Mouse (Mus musculus) hindbrain, embryonic 10.5 days (tissue): Measurements from ENCODE around the gene Kcnip4. TPM values are rescaled to one million over a fixed set of nuclear protein-coding genes. Genes with fewer than 3 reads are reported as not detected.

Experiments used
- DNase-seq: peaks from one replicate; pipeline ENCODE4 v3.0.0-alpha.2; 2017; ENCODE audit warnings: low spot score
- H3K27ac ChIP-seq: fragments of 300-500 bp; sonication (generic); 2 replicates; pipeline ENCODE4 v1.5.1; 2016; ENCODE audit warnings: mild to moderate bottlenecking, moderate library complexity
- H3K27me3 ChIP-seq: fragments of 300-500 bp; sonication (generic); 2 replicates; pipeline ENCODE4 v1.6.1; 2016; ENCODE audit warnings: mild to moderate bottlenecking; ENCODE audit not compliant: poor library complexity, insufficient read depth, severe bottlenecking
- H3K36me3 ChIP-seq: fragments of 300-500 bp; sonication (generic); 2 replicates; pipeline ENCODE4 v1.6.1; 2016; ENCODE audit warnings: mild to moderate bottlenecking, moderate library complexity
- H3K4me1 ChIP-seq: fragments of 300-500 bp; sonication (generic); replicated peaks from 2 replicates; pipeline ENCODE4 v1.6.1; 2016; ENCODE audit warnings: mild to moderate bottlenecking
- H3K4me3 ChIP-seq: fragments of 300-500 bp; sonication (generic); 2 replicates; pipeline ENCODE4 v1.5.1; 2016; ENCODE audit warnings: mild to moderate bottlenecking, moderate library complexity
- H3K9me3 ChIP-seq: fragments of 300-500 bp; sonication (generic); 2 replicates; pipeline ENCODE4 v1.6.1; 2016; ENCODE audit warnings: mild to moderate bottlenecking, moderate library complexity
- WGBS: fragments of 180-500 bp; shearing (Covaris S2); methylation state at CpG from one replicate; pipeline ENCODE4 v1.1.7; 2016; 5-methylcytosine and 5-hydroxymethylcytosine counted together
- polyA plus RNA-seq: library from polyadenylated mRNA; unstranded; fragments of >200 nt; fragmentation: Nextera tagmentation; extraction: Ambion mirVana; gene quantifications from 2 replicates; pipeline ENCODE4 v1.2.1, GENCODE M21; 2016

Kcnip4 gene
- polyA plus RNA-seq, 1 experiment from 2014 or later = 1.7 TPM

- no peak for DNase-seq
Measured at GRCm38 (mm10) chr5:48345095-48345982, 1179.4 kb downstream of the Kcnip4 start.

GRCm38 (mm10) chr5:48340808-48341433 is 1183.8 kb downstream of the Kcnip4 start:
- no peak for DNase-seq
- 59% methylated on average over 7 of the region's 7 CpGs for WGBS
- H3K36me3 ChIP-seq = no peaks in the 10 kb centered on the region
- H3K9me3 ChIP-seq = no peaks in the 10 kb centered on the region
- peaks cover 50% of the 10 kb centered on the region for H3K27me3 ChIP-seq
- no peaks in the 10 kb centered on the region for H3K4me1 ChIP-seq
- no peak overlapping the region for H3K27ac ChIP-seq
- no peak overlapping the region for H3K4me3 ChIP-seq

More at GRCm38 (mm10) chr5:48345095-48345982, 1179.4 kb downstream of the Kcnip4 start:
- peaks cover 13% of the 10 kb centered on the region for H3K27me3 ChIP-seq
- H3K27ac ChIP-seq = no peak overlapping the region
- no peaks in the 10 kb centered on the region for H3K36me3 ChIP-seq
- H3K4me3 ChIP-seq = no peak overlapping the region
- H3K4me1 ChIP-seq = no peaks in the 10 kb centered on the region
- 54% methylated on average over 5 of the region's 5 CpGs for WGBS
- no peaks in the 10 kb centered on the region for H3K9me3 ChIP-seq
